Mouse (Mus musculus) embryonic facial prominence, embryonic 10.5 days (tissue): ENCODE data around the gene Ank3. TPM values are rescaled to one million over a fixed set of nuclear protein-coding genes. Genes with fewer than 3 reads are reported as not detected.

Source experiments
- DNase-seq: peaks from one replicate; pipeline ENCODE4 v3.0.0-alpha.2; 2017; ENCODE audit warnings: low spot score
- H3K27ac ChIP-seq: fragments of 300-500 bp; sonication (generic); replicated peaks from 2 replicates; pipeline ENCODE4 v1.5.1; 2016; ENCODE audit warnings: mild to moderate bottlenecking
- H3K27me3 ChIP-seq: fragments of 300-500 bp; sonication (generic); replicated peaks from 2 replicates; pipeline ENCODE4 v1.6.1; 2016; ENCODE audit warnings: low read depth, mild to moderate bottlenecking; ENCODE audit not compliant: poor library complexity, severe bottlenecking
- H3K36me3 ChIP-seq: fragments of 300-500 bp; sonication (generic); replicated peaks from 2 replicates; pipeline ENCODE4 v1.6.1; 2016; ENCODE audit warnings: mild to moderate bottlenecking, moderate library complexity
- H3K4me1 ChIP-seq: fragments of 300-500 bp; sonication (generic); 2 replicates; pipeline ENCODE4 v1.6.1; 2016
- H3K4me3 ChIP-seq: fragments of 300-500 bp; sonication (generic); 2 replicates; pipeline ENCODE4 v1.5.1; 2016; ENCODE audit warnings: mild to moderate bottlenecking, moderate library complexity
- H3K9me3 ChIP-seq: fragments of 300-500 bp; sonication (generic); 2 replicates; pipeline ENCODE4 v1.6.1; 2016; ENCODE audit warnings: mild to moderate bottlenecking
- WGBS: fragments of 180-500 bp; shearing (Covaris S2); methylation state at CpG from one replicate; pipeline ENCODE4 v1.1.7; 2016; 5-methylcytosine and 5-hydroxymethylcytosine counted together
- polyA plus RNA-seq: library from polyadenylated mRNA; unstranded; fragments of >200 nt; fragmentation: Nextera tagmentation; extraction: Ambion mirVana; gene quantifications from 2 replicates; pipeline ENCODE4 v1.2.1, GENCODE M21; 2016

The Ank3 gene
- polyA plus RNA-seq, 1 experiment from 2014 or later = 36.9 TPM

DNA sequence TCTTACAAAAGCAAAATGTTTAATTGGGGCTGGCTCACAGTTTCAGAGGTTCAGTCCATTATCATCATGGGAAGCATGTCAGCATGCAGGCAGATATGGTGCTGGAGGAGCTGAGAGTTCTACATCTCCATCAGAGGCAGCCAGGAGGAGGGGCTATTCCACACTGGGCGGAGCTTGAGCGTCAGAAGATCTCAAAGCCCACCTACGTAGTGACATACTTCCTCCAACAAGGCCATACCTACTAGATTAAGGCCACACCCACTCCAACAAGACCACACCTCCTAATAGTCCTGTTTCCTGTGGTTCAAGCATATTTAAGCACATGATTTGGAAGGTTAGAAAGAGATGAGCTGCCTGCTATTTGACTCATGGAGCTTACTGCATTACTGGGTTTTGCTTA is 25.5 kb downstream of the Ank3 start:
- Histone ChIP-seq H3K36me3 (no peaks in the 10 kb centered on the region), H3K4me3 (no peak overlapping the region), H3K4me1 (no peaks in the 10 kb centered on the region), H3K27ac (no peak overlapping the region), H3K9me3 (no peaks in the 10 kb centered on the region), H3K27me3 (no peaks in the 10 kb centered on the region)
- 93% methylated on average over 3 of the region's 3 CpGs for WGBS
- no peak for DNase-seq

DNA sequence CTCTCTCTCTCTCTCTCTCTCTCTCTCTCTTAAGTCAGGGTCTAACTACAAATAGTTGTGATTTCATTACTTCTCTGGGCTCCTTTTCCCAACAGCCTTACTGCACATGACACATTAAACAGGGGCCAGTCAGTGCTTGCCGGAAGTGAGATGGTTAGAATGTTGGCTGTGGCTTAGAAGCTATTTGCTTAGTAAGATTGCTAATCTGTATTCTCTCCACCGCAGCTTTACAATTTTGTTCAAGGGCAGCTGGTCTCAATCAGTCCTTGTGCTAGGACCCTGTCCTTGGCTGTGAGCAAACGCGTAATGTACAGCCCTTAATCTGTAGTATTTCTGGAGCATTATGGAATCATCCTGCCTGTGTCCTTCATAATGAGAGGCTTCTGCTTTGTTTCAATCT is 31.6 kb downstream of the Ank3 start:
- Histone ChIP-seq H3K27me3 (no peaks in the 10 kb centered on the region), H3K4me1 (no peaks in the 10 kb centered on the region), H3K36me3 (no peaks in the 10 kb centered on the region), H3K9me3 (no peaks in the 10 kb centered on the region), H3K4me3 (no peak overlapping the region), H3K27ac (no peak overlapping the region)
- 85% methylated on average over 4 of the region's 4 CpGs for WGBS
- no peak for DNase-seq

DNA sequence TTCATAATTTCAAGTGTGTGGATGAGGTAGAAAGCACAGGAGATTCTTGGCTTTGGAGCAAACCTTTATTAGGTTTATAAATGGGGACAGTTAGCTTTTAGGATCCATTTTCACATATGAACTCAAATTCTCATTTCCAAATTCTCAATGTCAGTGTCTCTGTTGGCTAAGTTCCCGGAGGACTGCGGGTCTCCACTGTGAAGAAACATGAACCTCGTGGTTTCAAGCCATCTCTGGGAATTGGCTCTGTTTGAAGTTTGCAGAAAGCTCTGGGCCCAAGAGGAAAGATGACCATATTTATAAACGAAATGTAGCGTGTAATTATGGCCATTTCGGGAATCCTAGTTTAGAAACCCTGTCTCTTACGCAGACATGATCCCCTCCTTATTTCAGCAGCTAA is 32.5 kb downstream of the Ank3 start:
- H3K4me1 ChIP-seq = no peaks in the 10 kb centered on the region
- WGBS = 87% methylated on average over 7 of the region's 7 CpGs
- no peak overlapping the region for H3K4me3 ChIP-seq
- H3K27ac ChIP-seq = no peak overlapping the region
- no peaks in the 10 kb centered on the region for H3K27me3 ChIP-seq
- no peaks in the 10 kb centered on the region for H3K9me3 ChIP-seq
- H3K36me3 ChIP-seq = no peaks in the 10 kb centered on the region
- DNase-seq = no peak

GRCm38 (mm10) chr10:69435213-69435612 is 36.6 kb downstream of the Ank3 start:
- 82% methylated on average over 6 of the region's 6 CpGs for WGBS
- H3K9me3 ChIP-seq = no peaks in the 10 kb centered on the region

GRCm38 (mm10) chr10:69439449-69439848 is 40.9 kb downstream of the Ank3 start:
- Histone ChIP-seq H3K9me3 (no peaks in the 10 kb centered on the region), H3K27ac (no peak overlapping the region), H3K36me3 (no peaks in the 10 kb centered on the region), H3K27me3 (no peaks in the 10 kb centered on the region), H3K4me3 (no peak overlapping the region), H3K4me1 (no peaks in the 10 kb centered on the region)
- no peak for DNase-seq
- WGBS = 84% methylated on average over 8 of the region's 8 CpGs

More at GRCm38 (mm10) chr10:69435213-69435612, 36.6 kb downstream of the Ank3 start:
- Histone ChIP-seq H3K27me3 (no peaks in the 10 kb centered on the region), H3K4me3 (no peak overlapping the region), H3K36me3 (no peaks in the 10 kb centered on the region), H3K4me1 (no peaks in the 10 kb centered on the region), H3K27ac (no peak overlapping the region)
- DNase-seq = no peak

DNA sequence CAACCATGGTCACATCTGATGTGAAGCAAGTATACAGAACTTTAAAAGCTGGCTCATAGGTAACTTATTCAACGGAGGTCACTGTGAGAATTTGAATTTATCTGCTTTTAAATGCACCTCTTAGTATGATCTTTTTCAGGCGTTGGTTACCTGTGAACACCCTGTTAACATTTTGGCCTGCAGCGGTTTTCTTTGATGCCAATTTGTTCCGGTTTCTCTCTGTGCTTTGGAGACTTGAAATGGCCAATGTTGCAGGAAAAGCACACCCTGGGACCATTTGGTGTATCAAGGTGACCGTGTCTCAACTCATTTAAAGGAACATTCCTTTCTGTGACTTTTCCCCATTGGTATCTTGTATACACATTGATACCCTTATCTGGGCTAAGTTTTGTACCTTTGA is 46.0 kb downstream of the Ank3 start:
- DNase-seq = no peak
- WGBS = 84% methylated on average over 5 of the region's 5 CpGs
- Histone ChIP-seq H3K4me3 (no peak overlapping the region), H3K27ac (no peak overlapping the region), H3K36me3 (no peaks in the 10 kb centered on the region), H3K27me3 (no peaks in the 10 kb centered on the region), H3K9me3 (no peaks in the 10 kb centered on the region), H3K4me1 (no peaks in the 10 kb centered on the region)

- DNase-seq = no peak
- Histone ChIP-seq H3K4me1 (no peaks in the 10 kb centered on the region), H3K27me3 (no peaks in the 10 kb centered on the region), H3K27ac (no peak overlapping the region), H3K4me3 (no peak overlapping the region), H3K9me3 (no peaks in the 10 kb centered on the region), H3K36me3 (no peaks in the 10 kb centered on the region)
- 82% methylated on average over 7 of the region's 7 CpGs for WGBS
Measured at GRCm38 (mm10) chr10:69445951-69446350, 47.4 kb downstream of the Ank3 start.

GRCm38 (mm10) chr10:69446566-69446965 is 48.0 kb downstream of the Ank3 start:
- WGBS = 84% methylated on average over 5 of the region's 5 CpGs
- Histone ChIP-seq H3K27ac (no peak overlapping the region), H3K36me3 (no peaks in the 10 kb centered on the region), H3K4me3 (no peak overlapping the region), H3K4me1 (no peaks in the 10 kb centered on the region), H3K27me3 (no peaks in the 10 kb centered on the region), H3K9me3 (no peaks in the 10 kb centered on the region)
- no peak for DNase-seq

GRCm38 (mm10) chr10:69447308-69447707 is 48.7 kb downstream of the Ank3 start:
- DNase-seq = no peak
- no peak overlapping the region for H3K27ac ChIP-seq
- no peaks in the 10 kb centered on the region for H3K9me3 ChIP-seq
- no peaks in the 10 kb centered on the region for H3K27me3 ChIP-seq
- H3K4me3 ChIP-seq = no peak overlapping the region
- H3K36me3 ChIP-seq = no peaks in the 10 kb centered on the region
- H3K4me1 ChIP-seq = no peaks in the 10 kb centered on the region
- 92% methylated on average over 5 of the region's 5 CpGs for WGBS

DNA sequence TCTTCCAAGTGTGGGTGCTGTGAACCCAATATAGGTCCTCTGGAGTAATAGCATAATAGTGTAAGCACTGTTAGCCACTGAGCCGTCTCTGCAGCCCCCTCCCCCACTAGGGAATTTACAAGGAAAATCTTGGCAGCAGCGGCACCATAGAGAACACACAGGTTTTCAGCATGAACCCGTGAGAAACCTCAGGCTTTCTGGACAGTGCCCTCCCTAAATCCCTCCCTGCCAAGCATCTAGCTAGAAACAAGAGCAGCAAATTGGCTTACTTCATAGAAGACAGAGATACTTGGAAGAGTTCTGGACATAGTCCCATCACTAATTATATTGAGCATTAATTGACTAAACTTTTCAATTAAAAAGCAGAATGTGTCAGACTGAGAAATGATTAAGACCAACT is 49.6 kb downstream of the Ank3 start:
- 76% methylated on average over 3 of the region's 3 CpGs for WGBS
- Histone ChIP-seq H3K27ac (no peak overlapping the region), H3K9me3 (no peaks in the 10 kb centered on the region), H3K27me3 (no peaks in the 10 kb centered on the region), H3K4me1 (no peaks in the 10 kb centered on the region), H3K36me3 (no peaks in the 10 kb centered on the region), H3K4me3 (no peak overlapping the region)
- DNase-seq = no peak

DNA sequence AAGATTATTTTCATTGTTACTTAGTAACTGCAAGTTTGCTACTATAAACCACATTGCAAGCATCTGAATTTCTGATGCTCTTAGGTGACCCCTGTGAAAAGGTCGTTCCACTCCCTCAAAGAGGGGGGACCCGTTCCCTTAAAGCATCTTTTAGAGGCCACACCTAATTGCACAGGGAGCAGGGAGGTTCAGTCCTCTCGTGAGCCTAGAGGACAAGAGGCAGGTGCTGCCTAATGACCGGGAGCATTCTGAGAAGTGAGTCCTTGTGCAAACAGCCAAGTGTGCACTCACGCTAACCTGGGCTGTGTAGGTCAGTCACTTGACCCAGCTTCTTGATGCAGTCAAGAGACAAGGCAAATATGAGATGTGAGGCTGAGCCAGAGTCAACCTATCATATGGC is 52.4 kb downstream of the Ank3 start:
- no peaks in the 10 kb centered on the region for H3K4me1 ChIP-seq
- no peak overlapping the region for H3K4me3 ChIP-seq
- DNase-seq = no peak
- no peaks in the 10 kb centered on the region for H3K9me3 ChIP-seq
- no peaks in the 10 kb centered on the region for H3K36me3 ChIP-seq
- H3K27me3 ChIP-seq = no peaks in the 10 kb centered on the region
- no peak overlapping the region for H3K27ac ChIP-seq
- 70% methylated on average over 5 of the region's 5 CpGs for WGBS

DNA sequence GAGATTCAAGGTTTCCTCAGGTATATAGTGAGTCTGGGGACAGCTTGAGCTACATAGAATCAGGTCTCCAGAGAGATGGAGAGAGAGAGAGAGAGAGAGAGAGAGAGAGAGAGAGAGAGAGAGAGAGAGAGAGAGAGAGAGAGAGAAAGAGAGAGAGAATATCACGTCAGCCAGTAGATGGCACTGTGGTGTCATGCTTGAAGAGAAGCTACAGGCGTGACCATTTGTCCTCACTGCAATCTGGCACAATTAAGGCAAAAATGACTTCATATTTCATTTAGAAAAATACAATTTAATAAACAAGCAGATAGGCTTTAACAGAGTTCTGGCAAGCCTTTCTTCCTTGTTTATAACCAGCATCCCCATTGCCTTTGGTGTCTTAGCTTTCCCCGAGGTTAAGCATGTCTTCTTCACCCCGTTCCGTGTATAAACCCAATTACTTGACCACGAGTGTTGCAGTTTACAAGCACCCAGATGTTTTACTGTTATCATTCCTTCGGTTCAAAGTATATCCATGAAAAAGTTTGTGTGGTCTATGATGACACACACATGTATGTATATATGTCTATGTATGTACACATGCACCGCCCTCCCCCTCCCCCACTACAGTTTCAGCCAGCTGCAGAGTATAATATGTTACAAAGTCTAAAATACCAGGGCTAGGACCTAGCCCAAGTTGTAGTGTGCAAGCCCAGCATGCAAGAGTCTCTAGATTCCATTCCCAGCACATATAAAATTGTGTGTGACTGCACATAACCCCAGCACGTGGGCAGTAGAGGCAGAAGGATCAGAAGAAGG is 53.8 kb downstream of the Ank3 start:
- Histone ChIP-seq H3K4me1 (no peaks in the 10 kb centered on the region), H3K9me3 (no peaks in the 10 kb centered on the region), H3K4me3 (no peak overlapping the region), H3K27me3 (no peaks in the 10 kb centered on the region), H3K27ac (no peak overlapping the region), H3K36me3 (no peaks in the 10 kb centered on the region)
- WGBS = 61% methylated on average over 9 of the region's 9 CpGs
- DNase-seq = peak; percentile 45

GRCm38 (mm10) chr10:69453531-69453930 is 55.0 kb downstream of the Ank3 start:
- no peaks in the 10 kb centered on the region for H3K9me3 ChIP-seq

More at GRCm38 (mm10) chr10:69453531-69453930, 55.0 kb downstream of the Ank3 start:
- Histone ChIP-seq H3K4me3 (no peak overlapping the region), H3K27me3 (no peaks in the 10 kb centered on the region), H3K4me1 (no peaks in the 10 kb centered on the region), H3K27ac (no peak overlapping the region), H3K36me3 (no peaks in the 10 kb centered on the region)
- DNase-seq = no peak
- WGBS = 86% methylated on average over 6 of the region's 6 CpGs
